Mouse (Mus musculus) duodenum, adult 2 months (tissue): ENCODE data around the gene Carns1. TPM values are rescaled to one million over a fixed set of nuclear protein-coding genes. Genes with fewer than 3 reads are reported as not detected.

Experiments used
- polyA plus RNA-seq: library from polyadenylated mRNA; depleted of rRNA; stranded (reverse); fragments of >200 nt; gene quantifications from 2 replicates; pipeline ENCODE4 v1.2.3, GENCODE M21; 2012; ENCODE audit warnings: low replicate concordance; rRNA removed

Gene Carns1
- 1.9 and 3.4 TPM in 2 replicates for polyA plus RNA-seq

GRCm38 (mm10) chr19:4175368-4175947 lies at the start of gene Carns1:
TSS of gene Carns1 (minus strand) at chr19:4175479.

GRCm38 (mm10) chr19:4214071-4214770 lies 38.9 kb upstream of the Carns1 start, which contains the start of the genes Clcf1 and AC109138.7:
TSS of gene Clcf1 (plus strand) at chr19:4214238.
TSS of gene AC109138.7 (plus strand) at chr19:4214357.

DNA sequence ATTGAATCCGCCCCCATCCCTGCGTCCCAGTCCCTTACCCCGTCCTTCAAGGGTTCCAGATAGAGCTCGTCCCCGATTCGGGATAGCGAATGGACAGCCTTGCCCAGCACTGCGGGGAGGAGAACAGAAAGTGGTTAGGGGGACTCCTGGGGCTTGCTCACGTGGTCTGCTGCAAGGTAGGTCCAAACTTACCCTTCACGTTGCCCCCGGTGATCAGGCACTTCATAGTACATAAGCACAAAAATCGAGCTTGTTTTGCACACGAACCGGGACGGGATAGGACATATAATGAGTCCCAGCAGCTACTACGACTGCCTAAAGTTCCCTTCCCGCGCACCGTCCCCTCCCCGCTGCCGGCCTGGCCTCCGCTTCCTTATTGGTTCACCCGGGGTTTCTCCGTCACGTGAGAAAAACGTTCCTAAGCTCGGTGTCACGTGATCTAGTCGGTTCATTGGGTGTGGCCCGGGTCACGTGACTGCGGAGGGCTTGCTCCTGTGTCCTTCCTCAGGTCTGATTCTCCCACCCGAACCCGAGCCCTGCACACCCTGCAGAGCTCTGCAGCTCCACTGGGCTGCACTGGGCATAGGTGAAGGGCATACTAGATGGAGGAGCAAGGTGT lies 26.1 kb upstream of the Carns1 start, which contains the start of gene Rad9a:
Rad9a (minus strand) TSS at position 372 of the 619 bp plus-strand sequence.

DNA sequence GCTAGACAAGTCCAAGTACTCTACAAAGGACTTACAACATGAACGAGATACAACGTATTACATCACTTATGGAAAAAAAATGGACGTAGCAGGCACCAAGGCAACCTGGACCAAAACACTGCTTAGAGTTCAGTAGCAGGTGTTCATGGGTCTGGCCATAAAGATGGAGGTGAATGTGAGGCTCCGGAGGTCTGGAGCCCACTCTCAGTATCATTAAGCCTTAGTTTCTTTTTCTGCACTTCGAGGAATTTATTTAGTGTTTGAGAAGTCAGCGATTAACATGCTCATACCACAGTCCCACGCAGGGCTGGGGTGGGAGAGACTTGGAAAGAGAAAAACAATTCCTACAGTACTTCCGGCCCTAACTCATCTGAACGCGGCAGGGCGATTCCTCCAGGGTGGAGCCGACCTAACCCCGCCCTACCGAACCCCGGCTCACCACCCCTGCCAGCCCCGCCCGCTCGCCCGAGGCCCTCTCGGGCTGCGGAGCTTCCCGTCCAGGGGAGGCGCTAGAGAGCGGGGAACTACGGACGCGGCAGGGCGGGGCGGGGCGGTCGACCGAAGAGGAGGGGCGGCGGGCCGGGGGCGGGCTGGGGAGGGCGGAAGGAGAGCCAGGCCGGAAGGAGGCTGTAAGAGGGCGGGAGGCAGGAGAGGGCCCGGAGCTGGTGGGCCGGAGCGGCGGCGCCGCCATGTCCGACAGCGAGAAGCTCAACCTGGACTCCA lies 16.4 kb upstream of the Carns1 start, which contains the start of gene Ppp1ca:
Ppp1ca (plus strand) TSS at position 538 of the 723 bp plus-strand sequence.

GRCm38 (mm10) chr19:4190831-4191334 lies 15.6 kb upstream of the Carns1 start, which contains the start of gene Tbc1d10c:
TSS of gene Tbc1d10c (minus strand) at chr19:4191284.

DNA sequence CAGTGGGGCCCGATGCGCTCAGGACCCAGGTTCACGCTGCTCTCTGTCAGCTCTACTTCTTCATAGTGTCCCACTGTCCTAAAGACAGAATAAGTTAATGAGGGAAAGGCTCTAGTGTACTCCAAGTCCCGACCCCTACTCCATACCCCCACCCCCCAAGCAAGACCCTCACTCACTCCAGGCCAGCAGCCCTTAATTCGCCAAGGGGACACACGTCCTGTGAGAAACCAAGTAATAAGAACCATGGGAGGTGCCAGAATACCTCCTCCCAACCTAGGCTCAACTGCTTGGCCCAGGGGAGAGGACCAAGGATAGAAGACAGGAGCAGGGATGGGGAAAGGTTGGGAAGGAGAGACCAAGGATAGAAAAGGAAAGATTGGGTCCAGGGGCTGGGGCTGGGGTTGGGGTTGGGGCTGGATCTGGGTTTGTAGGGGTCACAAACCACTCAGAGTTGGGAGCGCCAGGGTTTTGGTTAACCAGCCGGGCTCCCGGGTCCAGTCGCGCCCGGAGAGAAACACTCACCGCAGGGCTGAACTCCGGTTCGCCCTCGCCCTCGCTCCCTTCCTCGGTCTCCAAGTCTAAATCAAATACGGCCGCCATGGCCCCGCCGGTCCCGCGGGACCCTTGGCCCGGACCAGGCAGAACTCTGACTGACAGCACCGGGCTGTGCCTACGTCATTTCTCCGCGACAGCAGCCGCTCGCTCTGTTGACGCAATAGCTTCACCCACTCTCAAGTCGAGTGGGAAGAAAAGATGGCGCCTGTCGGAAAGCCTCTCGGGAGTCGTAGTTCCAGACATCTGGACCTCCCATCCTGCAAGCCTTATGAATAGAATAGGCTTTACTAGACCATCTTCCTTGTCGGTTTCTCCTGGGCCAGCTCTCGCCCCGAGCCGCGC lies 12.4 kb downstream of the Carns1 start, which contains the start of gene Rps6kb2:
Rps6kb2 (minus strand) TSS at position 709 of the 897 bp plus-strand sequence.

DNA sequence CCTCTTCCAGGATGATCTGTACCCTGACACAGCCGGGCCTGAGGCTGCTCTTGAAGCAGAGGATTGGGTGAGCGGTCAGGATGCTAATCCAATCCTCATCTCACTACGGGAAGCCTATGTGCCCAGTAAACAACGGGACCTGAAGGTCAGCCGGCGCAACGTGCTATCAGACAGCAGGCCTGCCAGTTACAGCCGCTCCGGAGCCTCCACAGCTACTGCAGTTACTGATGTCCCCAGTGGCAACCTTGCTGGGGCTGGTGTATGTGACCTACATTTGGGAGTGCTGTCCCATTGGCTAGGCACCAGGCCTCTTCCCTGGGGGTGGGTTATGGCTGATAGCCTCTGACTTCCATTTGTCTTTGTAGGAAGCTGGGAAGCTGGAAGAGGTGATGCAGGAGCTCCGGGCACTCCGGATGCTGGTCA lies 22.0 kb downstream of the Carns1 start, which contains the start of gene Ptprcap:
Ptprcap (plus strand) TSS at position 373 of the 423 bp plus-strand sequence.

DNA sequence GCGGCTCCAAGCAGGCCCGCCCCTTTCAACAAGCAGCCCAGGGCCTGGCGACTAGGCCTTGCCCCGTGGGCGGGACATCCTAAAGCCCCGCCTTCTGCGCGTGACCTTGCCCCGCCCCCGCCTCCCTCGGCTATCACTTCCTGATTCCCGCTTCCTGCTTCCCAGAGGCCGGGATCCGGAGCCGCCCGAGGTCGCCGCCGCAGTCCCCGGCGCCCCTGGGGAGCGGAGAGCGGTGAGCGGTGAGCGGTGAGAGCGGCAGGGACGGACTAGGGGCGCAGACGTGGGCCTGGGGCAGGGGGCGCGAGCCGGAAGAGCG lies 26.8 kb downstream of the Carns1 start, which contains the start of gene Coro1b:
Coro1b (plus strand) TSS at position 129 of the 316 bp plus-strand sequence.

GRCm38 (mm10) chr19:4143759-4144268 lies 31.5 kb downstream of the Carns1 start, which contains the start of gene Cabp4:
TSS of gene Cabp4 (minus strand) at chr19:4144033.

DNA sequence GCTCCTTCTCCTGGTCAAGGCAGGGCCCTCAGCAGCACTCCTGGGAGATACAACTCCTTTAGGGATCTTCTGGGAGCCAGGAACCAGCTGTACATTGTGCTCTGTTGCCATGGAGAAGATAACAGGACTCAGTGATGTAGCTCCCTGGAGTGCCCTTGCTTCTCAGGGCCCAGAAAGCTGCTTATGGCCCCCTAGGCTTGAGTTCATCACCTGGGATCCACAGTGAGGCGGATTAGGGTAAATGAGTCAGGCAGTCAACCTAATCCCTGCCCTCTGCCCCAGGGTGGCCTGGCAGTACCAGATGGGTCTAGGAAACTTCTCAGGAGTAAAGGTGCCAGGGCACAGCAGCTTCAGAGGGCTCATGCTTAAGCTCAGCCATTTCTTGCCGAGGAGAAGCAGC lies 35.8 kb downstream of the Carns1 start, which contains the start of gene Gpr152:
Gpr152 (plus strand) TSS at position 342 of the 400 bp plus-strand sequence.

DNA sequence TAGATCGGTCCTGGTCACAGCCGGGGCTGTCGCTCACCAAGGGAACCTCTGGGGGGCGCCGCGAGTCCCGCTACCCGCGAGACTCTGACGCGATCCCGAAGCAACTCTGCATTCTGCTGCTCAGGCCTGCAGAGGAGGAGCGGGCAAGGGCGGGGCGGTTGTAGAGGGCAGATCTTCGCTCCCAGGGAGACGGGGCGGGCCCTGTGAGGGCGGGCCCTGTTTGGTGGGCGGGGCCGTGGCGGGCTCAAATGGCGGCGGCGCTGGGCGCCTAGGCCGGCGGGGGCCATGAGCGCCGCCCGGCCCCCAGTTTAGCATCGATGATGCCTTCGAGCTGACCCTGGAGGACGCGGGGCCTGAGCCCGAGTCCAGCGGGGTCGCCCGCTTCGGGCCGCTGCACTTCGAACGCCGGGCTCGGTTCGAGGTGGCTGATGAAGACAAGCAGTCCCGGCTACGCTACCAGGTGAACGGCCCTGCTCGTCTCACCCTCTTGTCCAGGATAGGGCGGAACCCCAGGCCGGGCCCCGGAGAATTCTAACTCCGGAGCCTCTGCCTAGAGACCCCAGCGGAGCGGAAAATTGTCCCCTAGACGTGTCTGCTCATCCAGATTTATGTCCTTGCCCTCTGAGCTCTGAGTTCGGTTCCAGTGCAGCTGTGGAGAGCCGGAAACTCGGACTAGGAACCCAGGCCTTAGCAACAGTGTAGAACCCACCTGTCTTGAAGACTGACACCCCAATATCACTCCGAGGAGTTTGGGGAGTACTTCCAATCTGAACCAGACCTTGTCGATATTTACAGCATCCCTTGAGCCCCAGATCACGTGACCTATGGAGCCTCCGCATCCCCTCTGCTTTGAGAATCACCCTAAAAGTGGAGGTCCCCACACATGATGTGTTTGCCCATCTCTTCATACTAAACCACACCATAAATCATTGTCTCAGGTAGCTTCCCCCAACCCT lies 49.3 kb downstream of the Carns1 start, which contains the start of gene Aip:
Aip (minus strand) TSS at position 118 of the 956 bp plus-strand sequence.

Other genes starting within 250 kb of the Carns1 start
- 34.0 and 57.2 TPM in 2 replicates for gene Aldh3b1, start 245.7 kb downstream of the Carns1 start, polyA plus RNA-seq
- 99.1 and 127 TPM in 2 replicates for gene Unc93b1, start 240.3 kb downstream of the Carns1 start, polyA plus RNA-seq
- gene Aldh3b3, start 216.8 kb downstream of the Carns1 start, polyA plus RNA-seq: not detected in 2 replicates
- gene Aldh3b2, start 203.2 kb downstream of the Carns1 start, polyA plus RNA-seq: 0.58 and 1.3 TPM in 2 replicates
- gene Acy3, start 188.9 kb downstream of the Carns1 start, polyA plus RNA-seq: 136 and 319 TPM in 2 replicates
- 0.28 TPM in 1 of 2 replicates, not detected in the other for gene Tbx10, start 182.7 kb downstream of the Carns1 start, polyA plus RNA-seq
- gene Nudt8, start 174.9 kb downstream of the Carns1 start, polyA plus RNA-seq: 26.8 and 33.7 TPM in 2 replicates
- 0.97 and 1.6 TPM in 2 replicates for gene Gm49405, start 174.9 kb downstream of the Carns1 start, polyA plus RNA-seq
- gene Doc2g, start 172.2 kb downstream of the Carns1 start, polyA plus RNA-seq: 9.0 and 9.5 TPM in 2 replicates
- 160 and 198 TPM in 2 replicates for gene Ndufv1, start 162.7 kb downstream of the Carns1 start, polyA plus RNA-seq
- 2,340 and 2,743 TPM in 2 replicates for gene Gstp1, start 137.5 kb downstream of the Carns1 start, polyA plus RNA-seq
- 291 and 464 TPM in 2 replicates for gene Gstp2, start 129.5 kb downstream of the Carns1 start, polyA plus RNA-seq
- gene Gstp3, start 115.9 kb downstream of the Carns1 start, polyA plus RNA-seq: 13.8 and 20.0 TPM in 2 replicates
- 9.6 TPM in 1 of 2 replicates, not detected in the other for gene Cabp2, start 93.9 kb downstream of the Carns1 start, polyA plus RNA-seq
- 348 and 507 TPM in 2 replicates for gene Cdk2ap2, start 78.3 kb downstream of the Carns1 start, polyA plus RNA-seq
- 152 and 179 TPM in 2 replicates for gene Pitpnm1, start 75.5 kb downstream of the Carns1 start, polyA plus RNA-seq
- 38.1 and 59.6 TPM in 2 replicates for gene Aip, start 49.6 kb downstream of the Carns1 start, polyA plus RNA-seq
- gene Gpr152, start 35.7 kb downstream of the Carns1 start, polyA plus RNA-seq: 0.04 TPM in 1 of 2 replicates, not detected in the other
- 0.22 and 0.57 TPM in 2 replicates for gene Cabp4, start 31.4 kb downstream of the Carns1 start, polyA plus RNA-seq
- gene Coro1b, start 26.9 kb downstream of the Carns1 start, polyA plus RNA-seq: 265 and 317 TPM in 2 replicates
- gene Ptprcap, start 21.9 kb downstream of the Carns1 start, polyA plus RNA-seq: 94.5 and 168 TPM in 2 replicates
- 49.5 and 55.8 TPM in 2 replicates for gene Rps6kb2, start 12.1 kb downstream of the Carns1 start, polyA plus RNA-seq
- 8.6 and 23.0 TPM in 2 replicates for gene Tbc1d10c, start 15.8 kb upstream of the Carns1 start, polyA plus RNA-seq
- gene Ppp1ca, start 16.6 kb upstream of the Carns1 start, polyA plus RNA-seq: 237 and 257 TPM in 2 replicates
- gene Rad9a, start 26.2 kb upstream of the Carns1 start, polyA plus RNA-seq: 12.2 and 12.9 TPM in 2 replicates
- 6.8 and 12.7 TPM in 2 replicates for gene Clcf1, start 38.8 kb upstream of the Carns1 start, polyA plus RNA-seq
- gene AC109138.7, start 38.9 kb upstream of the Carns1 start, polyA plus RNA-seq: not detected in 2 replicates
- 67.0 and 146 TPM in 2 replicates for gene Pold4, start 56.4 kb upstream of the Carns1 start, polyA plus RNA-seq
- gene Ssh3, start 93.7 kb upstream of the Carns1 start, polyA plus RNA-seq: 70.2 and 100 TPM in 2 replicates
- 0.83 and 3.0 TPM in 2 replicates for gene Ankrd13d, start 107.7 kb upstream of the Carns1 start, polyA plus RNA-seq
- 75.3 and 106 TPM in 2 replicates for gene Grk2, start 130.7 kb upstream of the Carns1 start, polyA plus RNA-seq
- gene Kdm2a, start 222.8 kb upstream of the Carns1 start, polyA plus RNA-seq: 46.8 and 50.4 TPM in 2 replicates